Mouse (Mus musculus): ENCODE results near the gene Gpr132. TPM values are rescaled to one million over a fixed set of nuclear protein-coding genes. Genes with fewer than 3 reads are reported as not detected.

The Gpr132 gene
- polyA plus RNA-seq, 1 experiment from 2014 or later, result 0.08 TPM

DNA sequence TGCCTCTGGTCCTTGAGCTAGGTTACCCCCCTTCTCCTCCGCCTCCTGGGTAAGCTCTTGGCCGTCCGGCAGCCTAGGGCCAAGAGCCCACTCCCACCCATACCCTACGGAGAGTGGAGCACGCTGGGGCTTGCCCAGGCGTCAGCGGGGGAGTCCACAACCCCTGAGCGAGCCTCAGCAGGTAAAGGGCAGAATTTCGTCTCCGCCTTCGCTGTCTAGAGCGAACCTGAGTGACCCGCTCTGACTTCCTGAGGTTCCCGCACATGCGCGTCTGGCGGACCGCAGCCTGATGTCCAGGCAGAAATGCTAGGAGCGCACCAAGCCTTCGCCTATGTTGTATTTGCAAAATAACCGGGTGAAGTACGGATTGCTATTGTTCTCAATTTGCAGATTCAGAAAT lies 6.2 kb upstream of the Gpr132 start:
- Histone ChIP-seq H3K27ac (no peak overlapping the region), H3K27me3 (ENCODE audit: insufficient read depth, poor library complexity, severe bottlenecking) (peaks cover 90% of the 10 kb centered on the region), H3K4me3 (peak overlapping the region; percentile 42), H3K9me3 (no peaks in the 10 kb centered on the region), H3K36me3 (no peaks in the 10 kb centered on the region), H3K4me1 (replicated peaks) (peaks cover 62% of the 10 kb centered on the region)
- DNase-seq (ENCODE audit: low spot score), result peak; percentile 27
- 16% methylated on average over 22 of the region's 22 CpGs for WGBS

DNA sequence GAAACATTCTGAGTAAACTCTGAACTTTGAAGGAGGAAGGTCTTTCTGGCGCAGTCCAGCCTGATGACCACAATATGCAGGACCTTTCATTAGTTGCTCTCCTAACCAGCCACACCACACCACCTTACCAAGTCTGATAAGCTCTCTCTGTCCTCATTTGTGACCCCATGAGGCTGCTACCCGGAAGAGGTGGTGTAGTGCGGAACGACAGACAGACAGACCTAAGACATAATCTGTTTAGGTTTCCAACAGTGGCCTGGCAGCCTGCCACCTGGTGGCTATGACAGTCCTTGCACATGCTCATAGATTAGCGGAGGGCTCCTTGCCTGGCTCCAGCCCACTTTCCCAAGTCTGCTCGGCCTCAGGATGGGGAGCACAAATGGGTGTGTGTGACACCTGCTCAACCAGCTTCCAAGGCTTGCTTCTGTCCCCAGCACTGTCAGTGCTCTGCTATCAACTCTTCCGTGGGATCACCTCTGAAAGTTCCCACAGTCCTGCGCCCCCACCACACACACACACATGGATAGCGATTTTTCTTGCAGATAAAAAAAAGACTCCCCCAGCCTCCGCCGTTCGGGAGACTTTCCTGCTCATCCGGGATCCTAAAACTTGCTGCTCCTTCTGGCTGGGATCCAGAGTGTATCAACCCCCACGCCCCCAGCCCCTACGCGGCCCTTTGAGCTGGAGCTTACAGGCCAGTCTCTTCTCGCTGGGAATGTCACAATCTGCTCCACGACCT lies 5.6 kb upstream of the Gpr132 start:
- peak; percentile 75 for DNase-seq (ENCODE audit: low spot score)
- no peaks in the 10 kb centered on the region for H3K9me3 ChIP-seq
- 21% methylated on average over 18 of the region's 18 CpGs for WGBS
- H3K27me3 ChIP-seq (ENCODE audit: insufficient read depth, poor library complexity, severe bottlenecking), result peaks cover 86% of the 10 kb centered on the region
- H3K4me1 ChIP-seq (replicated peaks), result peaks cover 68% of the 10 kb centered on the region
- H3K36me3 ChIP-seq, result no peaks in the 10 kb centered on the region
- H3K27ac ChIP-seq, result no peak overlapping the region
- H3K4me3 ChIP-seq, result peak overlapping the region; percentile 42

DNA sequence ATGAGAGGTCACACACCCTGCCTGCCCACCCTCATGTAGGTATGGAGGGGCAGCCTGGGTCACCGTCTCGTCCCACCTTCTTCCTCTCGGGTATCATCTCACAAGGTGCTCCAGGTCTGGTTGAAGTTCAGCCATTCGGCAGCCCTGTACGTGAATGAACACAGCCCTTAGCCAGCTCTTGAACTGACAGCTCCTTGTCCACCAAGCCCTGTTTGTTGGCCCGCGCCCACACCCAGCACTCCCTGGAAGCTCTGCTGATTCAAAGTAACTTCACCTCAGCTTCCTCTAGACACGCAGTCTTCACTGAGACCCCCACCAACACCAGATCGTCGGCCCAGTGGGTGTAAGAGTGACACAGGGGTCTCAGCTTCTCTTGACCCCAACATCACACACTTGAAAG lies 5.0 kb upstream of the Gpr132 start:
- Histone ChIP-seq H3K27ac (no peak overlapping the region), H3K27me3 (ENCODE audit: insufficient read depth, poor library complexity, severe bottlenecking) (peaks cover 86% of the 10 kb centered on the region), H3K4me1 (replicated peaks) (peaks cover 71% of the 10 kb centered on the region), H3K36me3 (no peaks in the 10 kb centered on the region), H3K9me3 (no peaks in the 10 kb centered on the region), H3K4me3 (no peak overlapping the region)
- DNase-seq (ENCODE audit: low spot score), result no peak
- WGBS, result 87% methylated on average over 10 of the region's 10 CpGs

DNA sequence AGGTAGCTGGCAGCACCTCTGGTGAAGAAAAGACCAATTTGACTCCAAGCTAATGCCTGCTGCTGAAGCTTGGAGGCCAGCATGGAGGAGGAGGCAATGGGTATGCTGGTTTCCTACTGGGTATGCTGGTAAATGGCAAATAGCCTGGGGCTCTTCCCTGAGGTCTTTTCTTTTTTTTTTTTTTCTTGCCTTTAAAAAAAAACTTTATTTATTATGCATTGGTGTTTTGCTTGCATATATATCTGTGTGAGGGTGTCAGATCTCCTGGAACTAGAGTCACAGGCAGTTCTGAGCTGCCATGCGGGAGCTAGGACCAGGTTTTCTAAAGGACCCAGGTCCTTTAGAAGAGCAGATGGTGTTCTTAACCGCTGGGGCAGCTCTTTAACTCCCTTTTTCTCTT lies 3.2 kb upstream of the Gpr132 start:
- Histone ChIP-seq H3K27me3 (ENCODE audit: insufficient read depth, poor library complexity, severe bottlenecking) (peaks cover 75% of the 10 kb centered on the region), H3K27ac (no peak overlapping the region), H3K4me1 (replicated peaks) (peaks cover 54% of the 10 kb centered on the region), H3K36me3 (no peaks in the 10 kb centered on the region), H3K9me3 (no peaks in the 10 kb centered on the region), H3K4me3 (no peak overlapping the region)
- no peak for DNase-seq (ENCODE audit: low spot score)
- WGBS, result 81% methylated on average over 2 of the region's 2 CpGs

DNA sequence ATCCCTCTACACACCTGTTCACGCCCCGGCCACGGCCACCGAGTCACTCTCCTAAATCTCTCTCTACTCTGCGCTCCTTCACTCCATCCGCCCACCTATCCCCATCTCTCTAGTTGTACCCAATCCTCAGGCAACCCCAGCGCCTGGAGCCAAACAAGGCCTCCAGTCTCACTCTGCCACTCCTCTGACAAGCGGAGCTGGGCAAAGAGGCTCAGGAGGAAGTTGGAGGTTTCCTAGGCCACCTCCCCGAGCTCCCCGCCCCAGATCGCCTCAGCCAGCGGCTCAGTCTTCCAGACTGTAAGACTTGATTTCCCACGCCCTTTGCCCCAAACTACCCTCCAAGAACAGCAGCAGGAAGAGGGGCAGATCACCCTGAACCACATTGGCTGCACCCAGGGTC lies 2.7 kb upstream of the Gpr132 start:
- H3K4me1 ChIP-seq (replicated peaks), result peaks cover 49% of the 10 kb centered on the region
- H3K4me3 ChIP-seq, result no peak overlapping the region
- H3K9me3 ChIP-seq, result no peaks in the 10 kb centered on the region
- 48% methylated on average over 13 of the region's 13 CpGs for WGBS
- peaks cover 70% of the 10 kb centered on the region for H3K27me3 ChIP-seq (ENCODE audit: insufficient read depth, poor library complexity, severe bottlenecking)
- DNase-seq (ENCODE audit: low spot score), result no peak
- no peaks in the 10 kb centered on the region for H3K36me3 ChIP-seq
- H3K27ac ChIP-seq, result peak overlapping the region; percentile 29; the same call in 1 of the 2 replicates

DNA sequence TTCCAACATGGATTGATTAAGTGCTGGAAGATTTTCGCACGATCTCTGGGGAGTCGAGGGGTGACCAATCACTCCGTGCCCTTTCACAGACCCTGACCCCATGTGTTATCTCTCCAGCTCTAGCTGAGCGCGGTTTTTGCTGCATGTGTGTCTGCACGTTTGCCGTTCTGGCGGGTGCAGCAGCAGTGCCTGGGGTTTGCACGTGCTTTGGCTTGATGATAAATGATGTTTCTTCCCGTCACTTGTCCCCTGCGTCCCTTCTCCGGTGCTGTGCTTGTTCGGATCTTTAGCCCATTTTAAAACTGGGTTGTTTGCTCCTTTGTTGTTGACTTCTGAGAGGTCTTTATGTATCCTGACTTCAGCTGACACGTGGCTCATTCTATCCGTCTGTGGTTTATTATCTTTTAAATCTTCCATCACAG lies 1.8 kb upstream of the Gpr132 start:
- DNase-seq (ENCODE audit: low spot score), result peak; percentile 46

DNA sequence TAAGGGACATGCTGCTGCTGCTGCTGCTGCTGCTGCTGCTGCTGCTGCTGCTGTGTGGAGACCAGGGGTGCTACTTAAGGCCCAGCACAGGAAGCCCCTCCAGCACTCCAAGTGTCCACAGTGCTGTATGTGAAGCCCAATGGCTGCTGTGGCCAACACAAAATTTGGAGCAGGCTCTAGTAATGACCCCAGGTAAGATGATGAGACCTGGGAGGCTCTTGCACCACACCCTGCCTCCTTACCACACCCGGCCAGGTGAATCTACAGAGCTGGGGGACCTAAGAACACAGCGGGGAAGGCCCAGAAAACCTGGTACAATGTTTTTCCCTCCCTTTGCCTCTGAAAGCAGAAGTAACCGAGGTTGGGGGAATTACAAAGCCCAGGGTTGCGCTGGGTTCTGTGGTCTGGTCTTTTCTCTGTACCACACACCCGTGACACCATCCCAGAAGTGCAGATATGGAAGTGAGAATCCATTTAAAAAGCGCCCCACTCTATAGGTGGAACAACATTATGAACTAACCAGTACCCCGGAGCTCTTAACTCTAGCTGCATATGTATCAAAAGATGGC lies 838 bp downstream of the Gpr132 start:
- 85% methylated on average over 7 of the region's 7 CpGs for WGBS
- Histone ChIP-seq H3K4me1 (replicated peaks) (peaks cover 33% of the 10 kb centered on the region), H3K36me3 (no peaks in the 10 kb centered on the region), H3K27me3 (ENCODE audit: insufficient read depth, poor library complexity, severe bottlenecking) (peaks cover 34% of the 10 kb centered on the region), H3K4me3 (no peak overlapping the region), H3K9me3 (no peaks in the 10 kb centered on the region), H3K27ac (no peak overlapping the region; the same call in 1 of the 2 replicates)
- no peak for DNase-seq (ENCODE audit: low spot score)

More for the DNA sequence above, 1.8 kb upstream of the Gpr132 start:
- Histone ChIP-seq H3K9me3 (no peaks in the 10 kb centered on the region), H3K4me3 (no peak overlapping the region; the same call in 1 of the 2 replicates), H3K4me1 (replicated peaks) (peaks cover 45% of the 10 kb centered on the region), H3K27me3 (ENCODE audit: insufficient read depth, poor library complexity, severe bottlenecking) (peaks cover 60% of the 10 kb centered on the region), H3K36me3 (no peaks in the 10 kb centered on the region), H3K27ac (peak overlapping the region; percentile 46)
- 22% methylated on average over 16 of the region's 16 CpGs for WGBS

DNA sequence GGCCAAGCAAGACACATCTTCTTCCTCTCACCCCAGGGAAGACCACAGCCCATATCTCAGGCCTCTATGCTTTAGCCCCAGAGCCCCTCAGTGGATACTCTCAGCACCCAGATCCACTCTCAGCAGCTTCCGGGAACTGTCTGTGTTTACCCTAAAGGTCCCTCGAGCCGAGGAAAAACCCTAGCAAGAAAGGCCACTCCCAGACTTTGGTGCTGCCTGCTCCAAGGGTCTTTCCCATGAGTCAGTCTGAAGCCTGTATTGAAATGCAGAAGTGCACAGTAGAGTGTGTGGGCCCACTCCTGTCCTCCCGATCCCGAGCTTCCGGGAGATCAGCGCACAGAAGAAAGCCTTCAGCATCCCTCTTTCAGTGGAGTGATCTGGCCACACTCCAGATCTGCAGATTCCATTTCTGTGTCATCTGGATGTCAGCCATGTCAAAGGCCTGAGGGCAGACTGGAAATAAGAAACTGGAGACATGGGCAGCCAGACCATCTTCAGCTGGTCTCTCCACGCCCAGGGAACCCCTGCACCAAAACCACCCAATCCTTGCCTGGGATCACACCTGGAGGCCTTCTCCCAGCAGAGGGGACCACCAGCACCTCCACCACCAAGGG lies 1.5 kb downstream of the Gpr132 start:
- 84% methylated on average over 8 of the region's 8 CpGs for WGBS
- Histone ChIP-seq H3K4me3 (no peak overlapping the region), H3K9me3 (no peaks in the 10 kb centered on the region), H3K4me1 (replicated peaks) (peaks cover 36% of the 10 kb centered on the region), H3K36me3 (no peaks in the 10 kb centered on the region), H3K27me3 (ENCODE audit: insufficient read depth, poor library complexity, severe bottlenecking) (peaks cover 28% of the 10 kb centered on the region), H3K27ac (no peak overlapping the region; the same call in 1 of the 2 replicates)
- DNase-seq (ENCODE audit: low spot score), result no peak

DNA sequence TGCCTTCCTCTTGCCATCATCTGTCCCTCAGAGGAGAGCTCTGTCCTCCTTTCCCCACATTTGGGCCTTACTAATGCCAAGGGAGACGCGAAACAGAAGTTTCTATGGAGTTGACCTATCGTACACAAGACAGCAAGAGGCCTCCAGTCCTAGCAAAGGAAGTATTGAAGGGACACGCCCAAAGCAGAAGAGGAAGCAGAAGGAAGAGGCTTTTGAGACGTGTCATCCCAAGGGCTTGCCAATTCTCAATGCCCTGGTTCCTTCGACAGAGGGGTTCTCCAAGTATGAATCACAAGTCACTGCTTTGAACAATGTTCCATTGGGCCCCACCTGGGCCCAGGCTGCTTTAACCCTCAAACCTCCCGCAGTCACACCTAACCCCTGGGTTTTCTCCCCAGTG lies 3.2 kb downstream of the Gpr132 start:
- no peak for DNase-seq (ENCODE audit: low spot score)
- Histone ChIP-seq H3K4me3 (no peak overlapping the region), H3K4me1 (replicated peaks) (peaks cover 31% of the 10 kb centered on the region), H3K27ac (no peak overlapping the region), H3K9me3 (no peaks in the 10 kb centered on the region), H3K36me3 (no peaks in the 10 kb centered on the region), H3K27me3 (ENCODE audit: insufficient read depth, poor library complexity, severe bottlenecking) (peaks cover 14% of the 10 kb centered on the region; the same call in 1 of the 2 replicates)
- WGBS, result 85% methylated on average over 7 of the region's 7 CpGs

DNA sequence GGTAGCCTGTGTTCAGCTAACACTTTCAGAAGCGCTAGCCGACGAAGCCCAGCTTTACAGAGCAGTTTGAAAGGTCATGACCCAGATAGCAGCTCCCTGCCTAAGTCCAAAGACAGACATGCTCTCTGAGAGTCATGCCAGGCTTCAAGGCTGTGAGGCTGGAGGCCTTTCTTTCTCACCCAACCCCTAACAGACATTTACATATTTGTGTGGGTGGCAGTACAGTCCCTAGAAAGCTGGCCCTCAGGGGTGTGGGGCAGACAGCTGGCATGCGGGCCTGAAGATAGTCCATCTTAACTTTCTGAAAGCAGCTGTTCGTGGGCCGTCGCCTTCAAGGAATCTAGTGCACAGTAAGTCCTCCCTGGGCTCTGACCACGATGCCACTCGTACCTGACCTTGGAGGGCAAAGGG lies 6.1 kb downstream of the Gpr132 start:
- no peak for DNase-seq (ENCODE audit: low spot score)
- WGBS, result 62% methylated on average over 9 of the region's 9 CpGs
- H3K27ac ChIP-seq, result no peak overlapping the region
- H3K27me3 ChIP-seq (ENCODE audit: insufficient read depth, poor library complexity, severe bottlenecking), result 0 out of 2 replicates have a peak, but pooled peaks cover 2% of the 10 kb centered on the region
- H3K4me1 ChIP-seq (replicated peaks), result peaks cover 16% of the 10 kb centered on the region
- no peaks in the 10 kb centered on the region for H3K9me3 ChIP-seq
- H3K4me3 ChIP-seq, result no peak overlapping the region
- H3K36me3 ChIP-seq, result no peaks in the 10 kb centered on the region

DNA sequence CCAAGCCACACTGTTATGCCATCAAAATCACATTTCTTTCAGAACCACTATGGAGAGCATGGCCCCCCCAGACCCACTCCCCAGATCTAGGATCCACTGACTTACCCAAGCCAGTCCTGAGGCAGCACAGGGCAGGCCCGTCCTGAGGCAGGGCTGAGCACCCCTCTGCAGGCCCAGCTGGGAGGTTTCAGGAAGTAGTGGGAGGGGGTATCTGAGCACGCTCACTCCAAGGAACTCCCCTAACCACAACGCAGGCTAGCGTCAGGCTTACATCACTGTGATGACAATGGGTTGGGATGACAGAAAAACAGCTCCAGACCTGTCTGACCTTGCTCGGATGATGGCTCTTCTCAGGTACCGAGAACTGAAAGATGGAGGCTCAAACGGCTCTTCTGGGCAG lies 7.3 kb downstream of the Gpr132 start:
- Histone ChIP-seq H3K9me3 (no peaks in the 10 kb centered on the region), H3K4me1 (replicated peaks) (peaks cover 16% of the 10 kb centered on the region), H3K27me3 (ENCODE audit: insufficient read depth, poor library complexity, severe bottlenecking) (no peaks in the 10 kb centered on the region), H3K27ac (no peak overlapping the region), H3K4me3 (no peak overlapping the region), H3K36me3 (no peaks in the 10 kb centered on the region)
- WGBS, result 74% methylated on average over 7 of the region's 7 CpGs
- no peak for DNase-seq (ENCODE audit: low spot score)

DNA sequence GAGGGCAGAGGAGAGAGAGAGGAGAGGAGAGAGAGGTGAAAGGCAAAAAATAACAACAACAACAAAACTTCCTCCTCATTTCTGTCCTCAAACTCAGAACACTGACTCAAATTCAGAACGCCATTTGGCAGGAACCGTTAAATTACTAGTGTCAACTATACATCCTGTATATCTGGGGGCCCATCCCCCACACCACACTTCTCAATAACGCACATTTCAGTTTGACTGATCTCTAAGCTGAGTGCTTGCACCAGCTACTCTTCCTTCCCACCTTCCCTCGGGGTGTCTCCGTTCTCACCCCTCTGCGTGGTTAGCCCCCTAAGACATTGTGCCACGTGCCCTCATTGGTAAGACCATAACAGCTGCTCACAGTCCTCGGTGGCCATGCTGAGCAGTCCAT lies 8.1 kb downstream of the Gpr132 start:
- H3K4me3 ChIP-seq, result no peak overlapping the region
- peaks cover 16% of the 10 kb centered on the region for H3K4me1 ChIP-seq (replicated peaks)
- DNase-seq (ENCODE audit: low spot score), result no peak
- no peaks in the 10 kb centered on the region for H3K9me3 ChIP-seq
- no peaks in the 10 kb centered on the region for H3K27me3 ChIP-seq (ENCODE audit: insufficient read depth, poor library complexity, severe bottlenecking)
- no peaks in the 10 kb centered on the region for H3K36me3 ChIP-seq
- no peak overlapping the region for H3K27ac ChIP-seq
- 86% methylated on average over 8 of the region's 8 CpGs for WGBS
